Mouse (Mus musculus) neural tube, embryonic 13.5 days (tissue): Measurements from ENCODE around the gene Lingo4. TPM values are rescaled to one million over a fixed set of nuclear protein-coding genes. Genes with fewer than 3 reads are reported as not detected.

ENCODE experiments used
- ATAC-seq: fragments of 200-750 bp; cut with Nextera tagmentation; 2 replicates; pipeline ENCODE4 v1.8.0; 2017; ENCODE audit warnings: low read depth, mild to moderate bottlenecking, moderate TSS enrichment, moderate library complexity
- H3K27ac ChIP-seq: fragments of 300-500 bp; sonication (generic); replicated peaks from 2 replicates; pipeline ENCODE4 v1.5.1; 2015; ENCODE audit warnings: moderate library complexity, mild to moderate bottlenecking, inconsistent platforms
- H3K27me3 ChIP-seq: fragments of 300-500 bp; sonication (generic); 2 replicates; pipeline ENCODE4 v1.6.1; 2015; ENCODE audit warnings: mild to moderate bottlenecking, inconsistent platforms
- H3K36me3 ChIP-seq: fragments of 300-500 bp; sonication (generic); 2 replicates; pipeline ENCODE4 v1.6.1; 2015; ENCODE audit warnings: mild to moderate bottlenecking, inconsistent platforms
- H3K4me1 ChIP-seq: fragments of 300-500 bp; sonication (generic); replicated peaks from 2 replicates; pipeline ENCODE4 v1.6.1; 2015; ENCODE audit warnings: inconsistent platforms
- H3K4me2 ChIP-seq: fragments of 300-500 bp; sonication (generic); 2 replicates; pipeline ENCODE4 v1.6.1; 2015; ENCODE audit warnings: inconsistent platforms, mild to moderate bottlenecking, moderate library complexity
- H3K4me3 ChIP-seq: fragments of 300-500 bp; sonication (generic); 2 replicates; pipeline ENCODE4 v1.5.1; 2015; ENCODE audit warnings: mild to moderate bottlenecking, inconsistent platforms
- H3K9ac ChIP-seq: fragments of 300-500 bp; sonication (generic); 2 replicates; pipeline ENCODE4 v1.6.1; 2015; ENCODE audit warnings: moderate library complexity, mild to moderate bottlenecking, inconsistent platforms
- H3K9me3 ChIP-seq: fragments of 300-500 bp; sonication (generic); 2 replicates; pipeline ENCODE4 v1.6.1; 2016; ENCODE audit warnings: inconsistent platforms
- WGBS: fragments of 180-500 bp; shearing (Covaris S2); methylation state at CpG from one replicate; pipeline ENCODE4 v1.1.7; 2015; 5-methylcytosine and 5-hydroxymethylcytosine counted together
- polyA plus RNA-seq: library from polyadenylated mRNA; unstranded; fragments of >200 nt; fragmentation: Nextera tagmentation; extraction: Ambion mirVana; gene quantifications from 2 replicates; pipeline ENCODE4 v1.2.1, GENCODE M21; 2015

Gene Lingo4
- polyA plus RNA-seq = 0.70 and 1.0 TPM in 2 replicates

- 63% methylated on average over 6 of the region's 6 CpGs for WGBS
- Histone ChIP-seq H3K4me3 (peak within 1 kb of the TSS; percentile 35), H3K36me3 (no peaks in the 10 kb centered on the region), H3K27ac (0 out of 2 replicates have a peak within 1 kb of the TSS, but pooled peaks have one; percentile 13), H3K9ac (peak within 1 kb of the TSS; percentile 65), H3K27me3 (peaks cover 51% of the 10 kb centered on the region), H3K4me1 (peaks cover 21% of the 10 kb centered on the region), H3K4me2 (peak within 1 kb of the TSS; percentile 66), H3K9me3 (no peaks in the 10 kb centered on the region)
- ATAC-seq = no peak
Measured at GRCm38 (mm10) chr3:94398217-94398616, at the start of gene Lingo4. TSS of gene Lingo4 (plus strand) at chr3:94398517.

DNA sequence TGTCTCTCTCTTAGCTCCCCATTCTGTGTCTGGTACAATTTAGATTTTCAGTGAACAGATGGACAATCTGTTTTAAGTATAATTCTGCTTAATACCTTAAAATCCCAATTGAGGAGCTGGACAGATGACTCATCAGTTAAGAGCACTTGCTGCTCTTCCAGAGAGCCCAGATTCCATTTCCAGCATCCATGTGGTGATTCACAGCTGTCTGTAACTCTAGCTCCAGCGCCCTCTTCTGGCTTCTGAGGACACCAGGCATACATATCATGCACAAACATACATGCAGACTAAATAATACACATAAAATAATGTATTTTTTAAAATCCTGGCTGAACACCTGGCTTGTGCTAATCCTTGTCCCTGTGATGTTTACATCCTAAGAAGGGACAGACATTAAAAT is 37.5 kb upstream of the Lingo4 start:
- H3K4me1 ChIP-seq = peaks cover 5% of the 10 kb centered on the region; the same call in 1 of the 2 replicates
- H3K27me3 ChIP-seq = peaks cover 33% of the 10 kb centered on the region
- no peaks in the 10 kb centered on the region for H3K36me3 ChIP-seq
- no peak for ATAC-seq
- H3K4me3 ChIP-seq = no peak overlapping the region
- no peak overlapping the region for H3K27ac ChIP-seq
- H3K9ac ChIP-seq = no peak overlapping the region
- H3K9me3 ChIP-seq = no peaks in the 10 kb centered on the region
- H3K4me2 ChIP-seq = no peak overlapping the region
- WGBS = 3% methylated on average over 1 of the region's 1 CpGs

- no peaks in the 10 kb centered on the region for H3K9me3 ChIP-seq
- peak within 1 kb of the TSS; percentile 80 for H3K9ac ChIP-seq
- no peak within 1 kb of the TSS for H3K27ac ChIP-seq
- no peaks in the 10 kb centered on the region for H3K36me3 ChIP-seq
- H3K4me2 ChIP-seq = peak within 1 kb of the TSS; percentile 75
- no peak for ATAC-seq
- peak within 1 kb of the TSS; percentile 58 for H3K4me3 ChIP-seq
- 43% methylated on average over 7 of the region's 7 CpGs for WGBS
- H3K4me1 ChIP-seq = peaks cover 5% of the 10 kb centered on the region; the same call in 1 of the 2 replicates
- peaks cover 40% of the 10 kb centered on the region for H3K27me3 ChIP-seq
Measured at GRCm38 (mm10) chr3:94362138-94362537, 36.2 kb upstream of the Lingo4 start, which contains the start of gene C2cd4d. TSS of gene C2cd4d (plus strand) at chr3:94362438.

GRCm38 (mm10) chr3:94363291-94364153 is 34.8 kb upstream of the Lingo4 start:
- H3K4me3 ChIP-seq = peak overlapping the region; percentile 58
- WGBS = 5% methylated on average over 92 of the region's 97 CpGs
- H3K9me3 ChIP-seq = no peaks in the 10 kb centered on the region
- H3K9ac ChIP-seq = peak overlapping the region; percentile 80
- peak; percentile 71 for ATAC-seq
- peaks cover 5% of the 10 kb centered on the region; the same call in 1 of the 2 replicates for H3K4me1 ChIP-seq
- H3K27ac ChIP-seq = 0 out of 2 replicates have a peak overlapping the region, but pooled peaks have one; percentile 18
- peaks cover 40% of the 10 kb centered on the region for H3K27me3 ChIP-seq
- peak overlapping the region; percentile 75 for H3K4me2 ChIP-seq
- no peaks in the 10 kb centered on the region for H3K36me3 ChIP-seq

GRCm38 (mm10) chr3:94364154-94364526 is 34.2 kb upstream of the Lingo4 start:
- H3K4me2 ChIP-seq = peak overlapping the region; percentile 75
- peaks cover 40% of the 10 kb centered on the region for H3K27me3 ChIP-seq
- H3K9ac ChIP-seq = peak overlapping the region; percentile 80
- WGBS = 3% methylated on average over 23 of the region's 23 CpGs
- peak; percentile 37 for ATAC-seq
- 0 out of 2 replicates have a peak overlapping the region, but pooled peaks have one; percentile 18 for H3K27ac ChIP-seq
- H3K36me3 ChIP-seq = no peaks in the 10 kb centered on the region
- H3K4me1 ChIP-seq = peaks cover 5% of the 10 kb centered on the region; the same call in 1 of the 2 replicates
- no peaks in the 10 kb centered on the region for H3K9me3 ChIP-seq
- H3K4me3 ChIP-seq = peak overlapping the region; percentile 58

GRCm38 (mm10) chr3:94366761-94367160 is 31.6 kb upstream of the Lingo4 start:
- peaks cover 38% of the 10 kb centered on the region for H3K27me3 ChIP-seq
- H3K27ac ChIP-seq = no peak overlapping the region
- no peak overlapping the region for H3K4me2 ChIP-seq
- H3K9me3 ChIP-seq = no peaks in the 10 kb centered on the region
- no peak overlapping the region for H3K4me3 ChIP-seq
- no peak overlapping the region for H3K9ac ChIP-seq
- peaks cover 10% of the 10 kb centered on the region for H3K4me1 ChIP-seq
- ATAC-seq = peak; percentile 32; the same call in 1 of the 2 replicates
- 19% methylated on average over 3 of the region's 3 CpGs for WGBS
- H3K36me3 ChIP-seq = no peaks in the 10 kb centered on the region

DNA sequence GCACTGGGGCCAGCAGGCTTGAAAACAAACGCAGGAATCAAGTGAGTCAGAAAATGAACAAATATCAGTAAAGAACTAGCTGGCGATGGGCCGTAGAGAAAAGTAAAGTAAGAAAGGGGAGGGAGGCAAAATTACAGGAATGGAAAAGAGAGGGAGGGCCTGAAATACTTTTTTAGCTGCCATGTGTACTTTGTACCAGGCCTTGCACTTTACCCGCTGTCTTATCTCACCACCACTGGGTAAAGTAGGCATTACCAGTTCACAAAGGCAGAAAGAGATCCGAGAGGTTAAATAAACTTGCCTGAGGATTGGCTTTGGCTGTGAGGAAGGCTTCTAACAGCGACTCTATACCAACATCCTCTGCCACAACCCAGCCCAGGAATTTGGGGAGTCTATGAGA is 30.8 kb upstream of the Lingo4 start:
- Histone ChIP-seq H3K4me3 (no peak overlapping the region), H3K9me3 (no peaks in the 10 kb centered on the region), H3K9ac (no peak overlapping the region), H3K27me3 (peaks cover 31% of the 10 kb centered on the region), H3K4me2 (no peak overlapping the region), H3K27ac (no peak overlapping the region), H3K4me1 (peaks cover 15% of the 10 kb centered on the region), H3K36me3 (no peaks in the 10 kb centered on the region)
- no peak for ATAC-seq
- 83% methylated on average over 6 of the region's 6 CpGs for WGBS

DNA sequence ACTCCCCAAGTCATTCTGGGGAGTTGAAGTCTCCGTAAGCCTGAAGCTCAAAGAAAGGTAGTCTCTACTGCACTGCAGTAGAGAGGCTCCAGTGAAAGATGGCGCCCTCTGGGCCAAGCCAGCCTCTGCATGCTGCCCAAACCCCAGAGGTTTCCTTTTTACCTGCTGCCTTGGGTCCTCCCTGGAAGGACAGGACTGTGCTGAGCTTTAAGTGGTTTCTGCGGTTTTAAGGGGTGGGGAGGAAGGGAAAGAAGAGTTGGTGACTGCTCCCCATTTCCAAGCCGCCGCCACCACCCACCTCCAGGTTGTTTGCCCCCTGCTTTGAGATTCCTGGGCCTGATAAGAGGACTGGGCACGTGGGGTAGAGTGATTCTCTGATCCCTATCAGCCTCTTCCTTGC is 29.7 kb upstream of the Lingo4 start:
- no peak overlapping the region for H3K4me2 ChIP-seq
- ATAC-seq = no peak
- H3K4me3 ChIP-seq = no peak overlapping the region
- H3K9ac ChIP-seq = no peak overlapping the region
- H3K27ac ChIP-seq = no peak overlapping the region
- H3K4me1 ChIP-seq = peaks cover 20% of the 10 kb centered on the region
- no peaks in the 10 kb centered on the region for H3K36me3 ChIP-seq
- H3K27me3 ChIP-seq = peaks cover 33% of the 10 kb centered on the region
- WGBS = 76% methylated on average over 6 of the region's 6 CpGs
- no peaks in the 10 kb centered on the region for H3K9me3 ChIP-seq

DNA sequence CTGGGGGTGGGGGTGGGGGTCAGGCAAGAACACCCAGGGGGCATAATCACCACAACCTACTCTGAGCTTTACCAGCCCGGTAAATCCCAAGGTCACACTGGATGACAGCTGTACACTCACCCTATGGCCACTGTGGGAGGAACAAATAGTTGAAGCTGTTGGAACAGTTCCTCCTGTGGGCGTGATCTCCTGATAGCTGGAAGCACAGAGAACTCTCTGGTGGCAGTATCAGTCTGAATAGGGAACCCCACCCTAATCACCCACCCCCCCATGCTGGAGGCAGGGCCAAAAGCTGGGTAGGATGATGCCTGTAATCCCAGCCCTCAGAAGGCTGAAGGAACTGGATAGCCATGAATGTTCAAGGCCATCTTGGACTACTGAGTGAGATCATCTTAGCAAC is 28.6 kb upstream of the Lingo4 start:
- Histone ChIP-seq H3K27me3 (peaks cover 30% of the 10 kb centered on the region), H3K9me3 (no peaks in the 10 kb centered on the region), H3K27ac (no peak overlapping the region), H3K4me2 (no peak overlapping the region), H3K4me3 (no peak overlapping the region), H3K36me3 (no peaks in the 10 kb centered on the region), H3K4me1 (peaks cover 26% of the 10 kb centered on the region), H3K9ac (no peak overlapping the region)
- no peak for ATAC-seq
- 64% methylated on average over 2 of the region's 2 CpGs for WGBS

- no peak overlapping the region for H3K27ac ChIP-seq
- no peaks in the 10 kb centered on the region for H3K36me3 ChIP-seq
- H3K4me1 ChIP-seq = peaks cover 26% of the 10 kb centered on the region
- H3K9me3 ChIP-seq = no peaks in the 10 kb centered on the region
- peaks cover 14% of the 10 kb centered on the region for H3K27me3 ChIP-seq
- peak overlapping the region; percentile 50 for H3K4me2 ChIP-seq
- WGBS = 6% methylated on average over 11 of the region's 11 CpGs
- 0 out of 2 replicates have a peak overlapping the region, but pooled peaks have one; percentile 38 for H3K9ac ChIP-seq
- peak; percentile 54 for ATAC-seq
- H3K4me3 ChIP-seq = 0 out of 2 replicates have a peak overlapping the region, but pooled peaks have one; percentile 4
Measured at GRCm38 (mm10) chr3:94371637-94372036, 26.7 kb upstream of the Lingo4 start.

GRCm38 (mm10) chr3:94372038-94372437 is 26.3 kb upstream of the Lingo4 start:
- 0 out of 2 replicates have a peak overlapping the region, but pooled peaks have one; percentile 38 for H3K9ac ChIP-seq
- WGBS = 10% methylated on average over 3 of the region's 3 CpGs
- no peak overlapping the region for H3K27ac ChIP-seq
- H3K9me3 ChIP-seq = no peaks in the 10 kb centered on the region
- H3K4me2 ChIP-seq = peak overlapping the region; percentile 50
- peak; percentile 4; the same call in 1 of the 2 replicates for ATAC-seq
- peaks cover 14% of the 10 kb centered on the region for H3K27me3 ChIP-seq
- H3K36me3 ChIP-seq = no peaks in the 10 kb centered on the region
- H3K4me3 ChIP-seq = 0 out of 2 replicates have a peak overlapping the region, but pooled peaks have one; percentile 4
- H3K4me1 ChIP-seq = peaks cover 26% of the 10 kb centered on the region

GRCm38 (mm10) chr3:94372641-94373040 is 25.7 kb upstream of the Lingo4 start, which contains the start of gene Rorc:
TSS of gene Rorc (plus strand) at chr3:94372794.
- H3K4me2 ChIP-seq = peak within 1 kb of the TSS; percentile 50
- peaks cover 14% of the 10 kb centered on the region for H3K27me3 ChIP-seq
- peaks cover 26% of the 10 kb centered on the region for H3K4me1 ChIP-seq
- no peaks in the 10 kb centered on the region for H3K9me3 ChIP-seq
- H3K27ac ChIP-seq = no peak within 1 kb of the TSS
- peak within 1 kb of the TSS; percentile 38; the same call in 1 of the 2 replicates for H3K9ac ChIP-seq
- 17% methylated on average over 5 of the region's 5 CpGs for WGBS
- peak within 1 kb of the TSS; percentile 8 for H3K4me3 ChIP-seq
- 0 out of 2 replicates have a peak, but pooled peaks have one; percentile 5 for ATAC-seq
- no peaks in the 10 kb centered on the region for H3K36me3 ChIP-seq
